Mouse (Mus musculus) cerebellum, adult 18-20 months (tissue): ENCODE results near the gene Atp13a1.

ENCODE experiments used
- DNase-seq, 2 experiments: peaks; one replicate each; pipeline ENCODE4 v3.0.0; 2021

The Atp13a1 gene

GRCm38 (mm10) chr8:69790773-69791367 is at the start of gene Atp13a1, which contains the start of gene Zfp866:
Gene Atp13a1, plus strand, starts transcription at chr8:69791163.
Gene Zfp866, minus strand, starts transcription at chr8:69791178.
- DNase-seq = peak; percentile 90 to 92

GRCm38 (mm10) chr8:69741231-69741630 is 49.7 kb upstream of the Atp13a1 start:
- DNase-seq = no peak

- DNase-seq = peak; percentile 95 to 98
Observed at GRCm38 (mm10) chr8:69749544-69750454, 41.2 kb upstream of the Atp13a1 start, which contains the start of gene Zfp963. Gene Zfp963, minus strand, starts transcription at chr8:69749970.

DNA sequence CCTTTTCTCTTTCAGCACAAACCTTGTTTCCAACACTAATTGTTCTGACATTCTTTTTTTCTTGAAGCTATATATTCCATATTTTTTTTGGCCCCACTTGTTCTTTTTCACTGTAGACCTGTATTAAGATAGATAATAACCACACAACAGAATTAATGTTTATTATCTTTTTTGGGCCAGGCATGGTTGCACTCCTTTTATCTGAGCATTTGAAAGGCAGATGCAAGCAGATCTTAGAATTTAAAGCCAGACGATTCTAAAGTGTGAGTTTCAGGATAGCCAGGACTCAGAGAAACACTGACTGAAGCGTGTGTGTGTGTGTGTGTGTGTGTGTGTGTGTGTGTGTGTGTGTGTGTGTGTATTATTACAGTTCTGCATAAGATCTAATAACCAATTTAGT is 38.5 kb upstream of the Atp13a1 start:
- no peak for DNase-seq

DNA sequence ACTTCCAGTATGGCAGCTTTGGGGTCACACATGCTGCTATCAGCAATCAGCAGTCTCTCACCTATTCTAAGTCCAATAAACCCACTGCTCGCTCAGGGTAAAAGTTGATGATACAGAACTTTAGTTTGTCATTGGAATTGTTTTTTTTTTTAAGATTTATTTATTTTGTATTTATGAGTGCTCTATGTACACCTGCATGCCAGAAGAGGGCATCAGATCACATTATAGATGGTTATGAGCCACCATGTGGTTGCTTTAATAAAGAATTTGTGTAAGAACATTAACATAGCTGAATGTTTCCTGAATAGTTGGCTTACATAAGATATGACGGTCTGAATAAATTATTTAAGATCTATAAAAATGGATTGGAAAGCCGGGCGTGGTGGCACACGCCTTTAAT is 32.6 kb upstream of the Atp13a1 start:
- no peak for DNase-seq

DNA sequence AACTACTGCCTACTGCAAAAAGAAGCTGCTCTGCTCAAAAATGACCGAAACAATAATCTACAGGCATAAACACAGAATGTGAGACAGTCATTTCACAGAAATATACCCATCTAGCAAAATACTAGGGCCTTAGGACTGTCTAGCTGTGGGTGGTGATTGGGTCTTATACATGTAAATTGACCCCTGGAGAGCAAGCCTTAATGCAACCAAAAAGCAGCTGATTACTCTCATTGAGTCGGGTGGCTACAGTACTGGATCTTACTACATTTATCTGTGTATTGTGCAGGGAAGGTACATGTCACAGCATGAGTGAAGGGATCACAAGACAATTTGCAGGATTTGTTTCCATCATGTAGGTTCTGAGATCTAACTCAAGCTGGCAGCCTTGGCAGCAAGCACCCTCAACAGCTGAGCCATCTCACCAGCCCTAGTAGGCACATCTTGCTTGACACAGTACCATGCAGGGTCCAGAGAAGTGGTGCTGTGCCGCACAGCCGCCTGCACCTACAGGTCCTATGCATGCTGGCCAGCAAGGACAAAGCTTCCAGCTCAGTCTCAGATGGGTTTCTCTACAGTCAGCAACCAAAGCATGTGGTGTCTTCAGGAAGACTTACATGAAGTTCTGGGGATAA is 29.0 kb upstream of the Atp13a1 start:
- no peak for DNase-seq

DNA sequence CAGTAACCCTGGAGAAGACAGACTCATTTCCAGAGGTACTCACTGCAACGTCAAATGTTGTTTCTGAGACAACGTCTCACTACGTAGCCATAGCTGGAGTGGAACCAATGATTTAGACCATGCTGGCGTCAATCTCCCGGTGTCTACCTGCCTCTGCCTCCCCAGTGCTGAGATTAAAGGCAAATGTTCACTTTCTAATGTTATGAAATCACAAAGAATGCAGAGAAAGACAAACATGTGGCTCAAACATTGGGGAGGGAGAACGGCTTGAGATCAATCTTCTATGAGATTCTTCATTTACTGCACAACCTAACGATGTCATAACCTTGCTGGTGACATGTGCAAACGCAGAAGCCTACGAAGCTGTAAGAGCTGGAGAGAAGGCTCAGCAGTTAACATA is 19.7 kb upstream of the Atp13a1 start:
- no peak for DNase-seq

DNA sequence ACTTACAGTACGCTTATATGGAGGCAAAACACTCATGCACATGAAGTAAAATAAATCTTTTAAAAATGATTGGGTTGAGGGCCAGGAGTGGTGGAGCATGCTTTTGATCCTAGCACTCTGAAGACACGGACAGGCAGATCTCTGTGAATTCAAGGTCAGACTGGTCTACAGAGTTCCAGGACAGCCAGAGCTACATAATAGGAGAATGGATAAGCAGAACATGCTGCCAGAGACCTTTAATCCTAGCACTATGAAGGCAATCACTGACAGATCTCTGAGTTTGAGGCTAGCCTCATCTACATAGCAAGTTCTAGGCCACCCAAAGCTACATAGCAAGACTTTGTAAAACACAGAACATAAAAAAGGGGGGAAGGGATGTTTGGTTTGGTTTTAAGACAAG is 18.9 kb upstream of the Atp13a1 start:
- no peak for DNase-seq

DNA sequence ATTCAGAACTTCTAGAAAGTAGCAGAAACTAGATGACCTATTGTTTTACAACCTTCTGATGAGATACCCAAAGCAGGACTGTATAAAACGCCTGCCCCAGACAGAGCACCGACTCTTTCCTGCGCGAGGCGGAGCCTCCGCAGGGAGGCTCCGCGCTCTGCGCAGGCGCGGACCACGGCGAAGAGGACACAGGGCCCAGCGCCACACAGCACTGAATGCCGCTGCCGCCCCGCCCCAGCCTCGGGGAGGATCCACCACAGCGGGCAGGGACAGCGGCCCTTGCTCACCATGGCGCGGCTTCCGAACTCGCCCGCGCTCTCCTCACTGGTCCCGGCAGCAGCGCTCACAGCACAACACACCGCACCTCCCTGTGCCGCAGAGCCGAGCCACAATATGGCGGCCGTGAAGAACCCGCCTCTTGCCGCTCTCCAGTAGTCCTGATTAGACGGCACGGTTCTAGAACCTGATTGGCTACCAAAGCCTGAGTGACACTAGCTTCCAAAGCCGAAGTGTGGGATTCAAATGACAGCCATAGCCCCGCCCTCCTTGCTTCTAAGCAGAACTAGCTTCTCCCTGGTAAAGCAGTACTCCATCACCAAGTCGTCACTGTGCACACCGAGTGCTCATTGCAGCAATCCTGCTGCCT is 16.3 kb upstream of the Atp13a1 start, which contains the start of gene Gm20422:
Gene Gm20422, minus strand, starts transcription at position 384 of the 646 bp plus-strand sequence.
- DNase-seq = peak; percentile 90 to 95

GRCm38 (mm10) chr8:69775149-69775534 is 15.8 kb upstream of the Atp13a1 start:
- no peak for DNase-seq

GRCm38 (mm10) chr8:69777111-69777510 is 13.9 kb upstream of the Atp13a1 start:
- DNase-seq = no peak

- DNase-seq = no peak
Observed at GRCm38 (mm10) chr8:69789105-69789504, 1.9 kb upstream of the Atp13a1 start.

DNA sequence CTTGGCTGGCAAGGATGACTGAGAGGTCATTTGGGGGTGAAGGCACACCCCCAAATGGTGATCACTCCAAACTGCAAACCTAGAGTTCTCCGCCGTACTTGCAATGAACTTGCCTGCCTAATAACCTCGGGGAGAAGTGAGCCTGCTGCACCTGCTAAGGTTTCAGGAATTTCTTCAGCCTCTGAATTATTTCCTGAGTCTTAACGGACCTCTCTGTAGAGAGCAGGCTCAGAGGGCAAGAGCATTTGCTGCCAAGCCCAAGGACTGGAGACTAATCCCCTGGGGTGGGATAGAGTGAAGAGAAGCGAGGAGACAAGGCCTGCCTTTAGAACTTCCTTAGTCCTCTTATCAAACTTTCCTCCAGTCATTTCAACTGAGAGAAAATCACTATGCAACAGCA is 1.2 kb upstream of the Atp13a1 start:
- no peak for DNase-seq

DNA sequence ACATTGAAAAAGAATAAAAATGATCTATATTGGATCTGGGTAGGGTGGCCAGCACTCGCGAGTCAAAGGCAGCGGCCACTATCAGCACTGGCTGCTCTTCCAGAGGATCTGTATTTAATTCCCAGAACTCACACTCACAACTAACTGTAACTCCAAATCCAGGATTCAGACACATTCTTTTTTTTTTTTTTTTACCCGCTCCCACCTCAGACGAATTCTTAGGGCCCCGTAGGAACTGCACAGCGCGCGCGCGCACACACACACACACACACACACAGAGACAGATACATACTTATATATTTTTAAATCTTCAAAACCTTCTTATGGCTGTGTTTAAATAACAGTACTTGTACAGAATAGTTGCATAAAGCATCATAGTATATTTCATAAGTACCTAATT is 599 bp upstream of the Atp13a1 start:
- DNase-seq = peak in 1 of 2 experiments; percentile 22

DNA sequence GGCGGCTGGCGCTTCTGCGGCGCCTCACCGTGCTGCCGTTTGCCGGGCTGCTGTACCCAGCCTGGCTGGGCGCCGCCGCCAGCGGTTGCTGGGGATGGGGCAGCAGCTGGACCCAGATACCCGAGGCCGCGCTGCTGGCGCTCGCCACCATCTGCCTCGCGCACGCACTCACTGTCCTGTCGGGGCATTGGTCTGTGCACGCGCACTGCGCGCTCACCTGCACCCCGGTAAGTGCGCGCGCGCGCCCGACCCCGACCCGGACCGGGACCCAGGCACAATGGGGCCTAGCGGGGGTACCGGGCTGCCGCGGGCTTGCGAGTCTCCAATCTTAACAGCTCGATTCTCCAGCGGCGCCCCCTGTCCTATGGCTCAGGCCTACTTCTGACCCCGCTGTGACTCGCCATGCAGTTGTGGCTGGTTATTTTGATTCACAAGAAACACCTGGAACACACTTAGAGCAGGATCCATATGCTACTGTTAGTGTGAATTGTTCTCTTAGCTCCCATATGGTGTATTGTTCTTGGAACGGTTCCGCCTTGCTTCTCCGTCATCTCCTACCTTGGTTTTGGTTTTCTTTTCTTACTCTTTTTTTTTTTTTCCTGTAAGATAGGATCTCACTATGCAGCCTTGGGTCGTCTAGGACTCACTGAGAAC is 579 bp downstream of the Atp13a1 start:
- DNase-seq = peak; percentile 45 to 60

DNA sequence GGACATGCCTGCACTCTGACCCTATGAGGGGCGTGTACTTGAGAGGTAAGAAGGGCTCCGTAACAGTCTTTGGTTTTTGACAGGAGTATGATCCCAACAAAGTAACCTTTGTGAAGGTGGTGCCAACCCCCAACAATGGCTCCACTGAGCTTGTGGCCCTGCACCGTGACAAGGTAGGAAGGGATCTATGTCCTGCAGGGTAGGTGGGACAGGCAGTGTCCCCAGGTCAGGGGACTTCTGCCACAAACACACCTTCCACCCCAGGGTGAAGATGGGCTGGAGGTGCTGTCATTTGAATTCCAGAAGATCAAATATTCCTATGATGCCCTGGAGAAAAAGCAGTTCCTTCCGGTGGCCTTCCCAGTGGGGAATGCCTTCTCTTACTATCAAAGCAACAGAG is 2.7 kb downstream of the Atp13a1 start:
- DNase-seq = no peak

GRCm38 (mm10) chr8:69794096-69794495 is 3.1 kb downstream of the Atp13a1 start:
- DNase-seq = no peak

- no peak for DNase-seq
Observed at GRCm38 (mm10) chr8:69794901-69795300, 3.9 kb downstream of the Atp13a1 start.

GRCm38 (mm10) chr8:69796721-69797345 is 5.9 kb downstream of the Atp13a1 start:
- DNase-seq = no peak

DNA sequence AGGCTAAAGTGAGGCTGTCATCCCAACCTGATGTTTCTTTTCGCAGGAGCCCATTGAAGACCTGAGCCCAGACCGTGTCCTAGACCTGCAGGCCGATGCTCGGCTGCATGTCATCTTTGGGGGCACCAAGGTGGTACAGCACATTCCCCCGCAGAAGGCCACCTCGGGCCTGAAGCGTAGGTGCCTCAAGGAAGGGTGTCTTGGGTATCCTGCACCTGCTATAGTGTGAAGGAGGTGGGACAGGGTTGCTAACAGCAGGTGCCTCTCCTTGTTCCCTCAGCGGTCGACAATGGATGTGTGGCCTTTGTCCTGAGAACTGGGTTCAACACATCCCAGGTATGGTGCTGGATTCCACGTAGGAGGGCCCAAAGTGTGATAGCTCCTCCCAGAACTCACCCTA is 6.7 kb downstream of the Atp13a1 start:
- DNase-seq = no peak

- no peak for DNase-seq
Observed at GRCm38 (mm10) chr8:69799261-69799660, 8.3 kb downstream of the Atp13a1 start.

DNA sequence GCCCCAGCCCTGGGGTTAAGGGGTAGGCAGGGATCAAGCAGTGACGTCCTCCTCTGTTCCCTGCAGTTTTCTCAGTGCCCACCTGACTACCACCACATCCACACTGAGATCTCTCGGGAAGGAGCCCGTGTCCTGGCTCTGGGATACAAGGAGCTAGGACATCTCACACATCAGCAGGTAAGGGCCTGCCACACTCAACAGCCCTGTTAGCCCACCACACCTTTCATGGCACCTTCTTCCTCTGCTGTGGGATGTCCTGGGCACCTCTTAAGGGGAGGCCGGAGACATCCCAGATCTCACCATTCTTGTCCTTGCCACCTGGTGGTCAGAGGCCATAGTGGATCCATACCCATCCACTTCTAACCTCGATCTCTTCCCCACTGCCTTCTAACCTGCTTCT is 9.0 kb downstream of the Atp13a1 start:
- DNase-seq = no peak
